9 mouse cellular contexts compared by ENCODE assay signal in the genomic region with DNA sequence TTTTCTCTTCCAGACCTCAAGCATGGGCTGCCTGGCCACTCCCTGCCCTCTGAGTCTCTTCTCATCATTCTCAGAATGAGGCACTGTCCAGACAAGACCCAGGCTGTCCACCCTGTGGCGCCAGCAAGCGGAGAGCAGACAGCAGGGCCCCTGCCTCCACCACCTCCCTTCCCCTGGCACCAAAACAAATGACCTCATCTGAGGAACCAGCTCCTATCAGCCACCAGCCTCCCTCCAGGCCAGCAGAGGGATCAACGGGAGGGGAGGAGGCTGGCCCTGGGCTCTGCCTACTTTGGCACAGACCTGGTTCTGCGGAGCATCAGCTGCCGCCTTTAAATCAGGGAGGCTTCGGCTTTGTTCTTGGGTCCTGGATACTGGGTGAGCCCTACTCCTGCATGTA. TPM values are rescaled to one million over a fixed set of nuclear protein-coding genes. Genes with fewer than 3 reads are reported as not detected.
DNase-seq lines count a peak whose midpoint lies in the region; ATAC-seq and TF ChIP-seq lines count a peak whose summit lies in the region.
"Had no signal": no experiment of that assay in that cellular context is flagged by ENCODE, and none has a peak within 500 bp of the region (broad histone marks: within the 10 kb centered on the region; RNA-seq: fewer than 3 reads in every experiment).

No protein-coding gene starts in this region.

- 26% methylated on average over 6 of the region's 6 CpGs for WGBS in kidney, adult 2 months
- WGBS in forebrain, postnatal 0 days: 30% methylated on average over 6 of the region's 6 CpGs
- 41% methylated on average over 6 of the region's 6 CpGs for WGBS in hindbrain, embryonic 11.5 days
- WGBS in liver, embryonic 12.5 days (ENCODE audit: insufficient replicate concordance): 29% methylated on average over 6 of the region's 6 CpGs

- H3K4me3 ChIP-seq in kidney, adult 2 months (ENCODE audit: insufficient read depth, low read depth, low read length): no peak overlapping the region
- no peak overlapping the region for H3K4me3 ChIP-seq in forebrain, postnatal 0 days (ENCODE audit: low read depth, low read length)
- no peak overlapping the region for H3K4me3 ChIP-seq in hindbrain, embryonic 11.5 days (ENCODE audit: low read depth, low read length)
- no peak overlapping the region for H3K4me3 ChIP-seq in liver, embryonic 12.5 days

- H3K9ac ChIP-seq in forebrain, postnatal 0 days: no peak overlapping the region
- no peak overlapping the region for H3K9ac ChIP-seq in hindbrain, embryonic 11.5 days (ENCODE audit: low read depth, low read length)
- no peak overlapping the region for H3K9ac ChIP-seq in liver, embryonic 12.5 days

- TF ChIP-seq CTCF in kidney, adult 2 months (conservative IDR thresholded peaks at IDR 0.05; ENCODE audit: insufficient read depth, insufficient read length, low read depth, low read length): no peak
- peak; percentile 22 for TF ChIP-seq CTCF in forebrain, postnatal 0 days (IDR thresholded peaks at IDR 0.05; ENCODE audit: low read depth)

- H3K9me3 ChIP-seq in forebrain, postnatal 0 days (ENCODE audit: low read length): no peaks in the 10 kb centered on the region
- H3K9me3 ChIP-seq in hindbrain, embryonic 11.5 days (ENCODE audit: control insufficient read depth, low read length): no peaks in the 10 kb centered on the region
- H3K9me3 ChIP-seq in liver, embryonic 12.5 days (replicated peaks): no peaks in the 10 kb centered on the region

- peak; percentile 23 for DNase-seq in kidney, postnatal 14 days
- DNase-seq in kidney, adult 2 months: no peak
- peak; percentile 97 for DNase-seq in cerebellum, adult 11-12 months
- peak; percentile 63 for DNase-seq in forebrain, postnatal 0 days
- peak; percentile 8 for DNase-seq in hindbrain, embryonic 11.5 days (ENCODE audit: low spot score)
- peak; percentile 79 for DNase-seq in retina, embryonic 14.5 days (ENCODE audit: low spot score)
- DNase-seq in natural killer cell, adult 2 months (ENCODE audit: low spot score in 2 of 2): no peak

- H3K27ac ChIP-seq in kidney, adult 2 months (ENCODE audit: insufficient read depth, low read depth, low read length): no peak overlapping the region
- H3K27ac ChIP-seq in forebrain, postnatal 0 days (ENCODE audit: low read depth, low read length): no peak overlapping the region
- H3K27ac ChIP-seq in hindbrain, embryonic 11.5 days (ENCODE audit: low read depth, low read length): no peak overlapping the region
- H3K27ac ChIP-seq in liver, embryonic 12.5 days: no peak overlapping the region

- H3K27me3 ChIP-seq in kidney, adult 2 months (replicated peaks; ENCODE audit: control insufficient read depth, insufficient read depth, low read length): no peaks in the 10 kb centered on the region
- no peaks in the 10 kb centered on the region for H3K27me3 ChIP-seq in forebrain, postnatal 0 days (ENCODE audit: insufficient read depth, low read length)
- H3K27me3 ChIP-seq in hindbrain, embryonic 11.5 days (ENCODE audit: control insufficient read depth, insufficient read depth, low read length): no peaks in the 10 kb centered on the region
- H3K27me3 ChIP-seq in liver, embryonic 12.5 days (replicated peaks): peaks cover 35% of the 10 kb centered on the region

- no peaks in the 10 kb centered on the region for H3K36me3 ChIP-seq in kidney, adult 2 months (ENCODE audit: control insufficient read depth, insufficient read depth, low read length)
- no peaks in the 10 kb centered on the region for H3K36me3 ChIP-seq in forebrain, postnatal 0 days (ENCODE audit: insufficient read depth)
- no peaks in the 10 kb centered on the region for H3K36me3 ChIP-seq in hindbrain, embryonic 11.5 days (ENCODE audit: control insufficient read depth, insufficient read depth, low read length)
- H3K36me3 ChIP-seq in liver, embryonic 12.5 days: no peaks in the 10 kb centered on the region

- TF ChIP-seq POLR2A in kidney, adult 2 months (IDR thresholded peaks at IDR 0.05; ENCODE audit: low read depth, low read length): no peak

- H3K4me2 ChIP-seq in forebrain, postnatal 0 days (ENCODE audit: low read depth): no peak overlapping the region
- H3K4me2 ChIP-seq in hindbrain, embryonic 11.5 days (replicated peaks; ENCODE audit: low read depth, low read length): no peak overlapping the region
- H3K4me2 ChIP-seq in liver, embryonic 12.5 days: no peak overlapping the region

- peak; percentile 94 for ATAC-seq in forebrain, postnatal 0 days
- no peak for ATAC-seq in hindbrain, embryonic 11.5 days (ENCODE audit: low FRiP score)
- ATAC-seq in liver, embryonic 12.5 days: peak; percentile 77

- no peaks in the 10 kb centered on the region for H3K4me1 ChIP-seq in kidney, adult 2 months (ENCODE audit: control insufficient read depth, insufficient read depth, low read length)
- H3K4me1 ChIP-seq in forebrain, postnatal 0 days (ENCODE audit: insufficient read depth): no peaks in the 10 kb centered on the region
- no peaks in the 10 kb centered on the region for H3K4me1 ChIP-seq in hindbrain, embryonic 11.5 days (replicated peaks; ENCODE audit: control insufficient read depth, insufficient read depth, low read length)
- H3K4me1 ChIP-seq in liver, embryonic 12.5 days: peaks cover 12% of the 10 kb centered on the region

RNA-seq across cellular contexts. Expression of gene Defb30, which starts 5.0 kb away (rescaled TPM):
- not detected in 2 replicates for polyA plus RNA-seq in kidney, adult 2 months (2012; rRNA removed)
- not detected in 2 replicates for total RNA-seq in forebrain, postnatal 0 days (2014; rRNA removed)
- not detected in 2 replicates for polyA plus RNA-seq in forebrain, postnatal 0 days (2015; fragmentation: Nextera tagmentation; extraction: Ambion mirVana)
- not detected in 2 replicates for polyA plus RNA-seq in hindbrain, embryonic 11.5 days (2014; fragmentation: Nextera tagmentation; extraction: Ambion mirVana)
- not detected in 2 replicates for polyA plus RNA-seq in liver, embryonic 12.5 days (2016; fragmentation: Nextera tagmentation; extraction: Ambion mirVana)
- total RNA-seq: gastrocnemius, adult 8-10 months had no signal

RNA-seq across cellular contexts. Expression of gene Defb42, which starts 7.9 kb away (rescaled TPM):
- polyA plus RNA-seq in kidney, adult 2 months (2012; rRNA removed): 4.7 and 5.7 TPM in 2 replicates
- total RNA-seq in forebrain, postnatal 0 days (2014; rRNA removed): 0.14 TPM in 1 of 2 replicates, not detected in the other
- 0.10 TPM in 1 of 2 replicates, not detected in the other for polyA plus RNA-seq in forebrain, postnatal 0 days (2015; fragmentation: Nextera tagmentation; extraction: Ambion mirVana)
- 0.31 TPM in 1 of 2 replicates, not detected in the other for polyA plus RNA-seq in hindbrain, embryonic 11.5 days (2014; fragmentation: Nextera tagmentation; extraction: Ambion mirVana)
- polyA plus RNA-seq in liver, embryonic 12.5 days (2016; fragmentation: Nextera tagmentation; extraction: Ambion mirVana): 0.13 and 0.24 TPM in 2 replicates
- total RNA-seq: gastrocnemius, adult 8-10 months had no signal

RNA-seq across cellular contexts. Expression of gene Defb43, which starts 43.2 kb away (rescaled TPM):
- not detected in 2 replicates for polyA plus RNA-seq in kidney, adult 2 months (2012; rRNA removed)
- not detected in 2 replicates for total RNA-seq in forebrain, postnatal 0 days (2014; rRNA removed)
- polyA plus RNA-seq in forebrain, postnatal 0 days (2015; fragmentation: Nextera tagmentation; extraction: Ambion mirVana): not detected in 2 replicates
- polyA plus RNA-seq in hindbrain, embryonic 11.5 days (2014; fragmentation: Nextera tagmentation; extraction: Ambion mirVana): not detected in 2 replicates
- polyA plus RNA-seq in liver, embryonic 12.5 days (2016; fragmentation: Nextera tagmentation; extraction: Ambion mirVana): not detected in 2 replicates
- total RNA-seq: gastrocnemius, adult 8-10 months had no signal

RNA-seq across cellular contexts. Expression of gene Defb47, which starts 56.9 kb away (rescaled TPM):
- not detected in 2 replicates for polyA plus RNA-seq in kidney, adult 2 months (2012; rRNA removed)
- total RNA-seq in forebrain, postnatal 0 days (2014; rRNA removed): not detected in 2 replicates
- not detected in 2 replicates for polyA plus RNA-seq in forebrain, postnatal 0 days (2015; fragmentation: Nextera tagmentation; extraction: Ambion mirVana)
- polyA plus RNA-seq in hindbrain, embryonic 11.5 days (2014; fragmentation: Nextera tagmentation; extraction: Ambion mirVana): not detected in 2 replicates
- polyA plus RNA-seq in liver, embryonic 12.5 days (2016; fragmentation: Nextera tagmentation; extraction: Ambion mirVana): not detected in 2 replicates
- total RNA-seq: gastrocnemius, adult 8-10 months had no signal

Comparison
In these comparisons a context has a peak if more than half of its experiments do, and no peak if none do; other contexts are left out.
1. DNase-seq: peak in kidney, postnatal 14 days (single experiment), cerebellum, adult 11-12 months (single experiment), forebrain, postnatal 0 days (single experiment), hindbrain, embryonic 11.5 days (single experiment) and retina, embryonic 14.5 days (single experiment); none in kidney, adult 2 months (single experiment) and natural killer cell, adult 2 months (0 of 2).